Mouse (Mus musculus): ENCODE results near the gene Mycbp2.

The Mycbp2 gene

GRCm38 (mm10) chr14:103346729-103347505 is at the start of gene Mycbp2:
TSS of gene Mycbp2 (minus strand) at chr14:103346814.
- POLR2A ChIA-PET = interaction anchor here in 3 of 4 experiments (1.0 to 1.5 kb wide), 7 partner anchors 24 to 365 kb away, joined by 3 to 7 read pairs (median 4); partner anchors contain the start of genes Kctd12 (in 2 of the 3) and Slain1 (in 2 of the 3)

GRCm38 (mm10) chr14:103392391-103392790 is 45.8 kb upstream of the Mycbp2 start:
- ChIA-PET CTCF (no interaction called here), POLR2A (no interaction called here)

More at GRCm38 (mm10) chr14:103346729-103347505, at the start of gene Mycbp2:
- CTCF ChIA-PET = interaction anchor here in 1 of 4 experiments (0.8 kb wide), 1 partner anchor 124 kb away, joined by 4 read pairs; no protein-coding TSS in a partner anchor

- ChIA-PET CTCF (no interaction called here), POLR2A (no interaction called here)
These were observed 40.8 kb upstream of the Mycbp2 start for GRCm38 (mm10) chr14:103387431-103387830.

DNA sequence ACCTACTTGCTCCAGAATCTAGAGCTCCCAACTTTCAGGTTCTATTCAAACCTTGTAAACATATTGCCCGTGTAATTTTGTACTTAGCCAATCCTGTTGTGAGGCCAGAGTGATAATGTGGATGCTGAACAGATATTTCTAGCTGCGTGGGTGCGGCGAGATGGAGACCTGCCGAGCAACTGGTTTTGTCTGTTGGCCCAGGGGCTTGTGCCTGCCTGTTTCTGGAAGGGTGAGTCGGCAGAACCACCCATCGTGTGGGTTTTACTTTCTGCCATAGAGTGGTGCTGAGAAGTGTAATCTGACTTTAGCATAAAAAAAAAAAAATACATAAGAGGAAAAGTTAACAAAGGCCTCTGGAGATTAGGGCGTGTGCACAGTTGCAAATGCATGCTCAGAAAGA is 40.3 kb upstream of the Mycbp2 start:
- CTCF ChIA-PET = interaction anchor here in 3 of 4 experiments (0.6 to 0.7 kb wide), 3 partner anchors 11 to 306 kb away, joined by 3 to 4 read pairs (median 3); no protein-coding TSS in a partner anchor
- POLR2A ChIA-PET = no interaction called here

DNA sequence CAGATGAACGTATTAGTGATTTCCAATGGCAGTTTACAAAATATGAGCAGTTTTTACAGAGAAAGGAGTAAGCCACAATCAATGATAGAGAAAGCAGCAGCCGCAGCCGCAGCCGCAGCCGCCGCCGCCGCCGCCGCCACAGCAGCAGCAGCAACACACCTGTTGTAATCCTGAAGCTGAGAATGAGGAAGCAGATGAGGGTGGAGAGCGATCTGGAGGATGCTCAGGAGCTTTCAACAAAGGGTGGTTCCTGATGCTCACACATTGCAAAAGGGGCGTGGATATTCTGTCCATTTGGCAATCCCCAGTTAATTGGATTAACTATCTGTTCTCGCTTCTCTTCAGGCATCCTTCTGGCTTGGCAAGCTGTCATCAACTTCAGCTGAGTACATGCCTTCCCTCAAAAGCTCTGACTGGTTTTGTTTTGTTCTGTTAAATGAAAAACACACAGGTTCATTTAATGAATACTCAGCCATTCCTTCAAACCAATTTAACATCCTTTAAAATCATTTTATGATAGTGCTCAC is 38.5 kb upstream of the Mycbp2 start:
- CTCF ChIA-PET = interaction anchor here in 1 of 4 experiments (0.7 kb wide), 1 partner anchor 236 kb away, joined by 4 read pairs; no protein-coding TSS in a partner anchor
- POLR2A ChIA-PET = no interaction called here

GRCm38 (mm10) chr14:103378703-103379102 is 32.1 kb upstream of the Mycbp2 start:
- ChIA-PET POLR2A (no interaction called here), CTCF (interaction anchor here in 1 of 4 experiments (0.6 kb wide), 1 partner anchor 366 kb away, joined by 8 read pairs; no protein-coding TSS in a partner anchor)

DNA sequence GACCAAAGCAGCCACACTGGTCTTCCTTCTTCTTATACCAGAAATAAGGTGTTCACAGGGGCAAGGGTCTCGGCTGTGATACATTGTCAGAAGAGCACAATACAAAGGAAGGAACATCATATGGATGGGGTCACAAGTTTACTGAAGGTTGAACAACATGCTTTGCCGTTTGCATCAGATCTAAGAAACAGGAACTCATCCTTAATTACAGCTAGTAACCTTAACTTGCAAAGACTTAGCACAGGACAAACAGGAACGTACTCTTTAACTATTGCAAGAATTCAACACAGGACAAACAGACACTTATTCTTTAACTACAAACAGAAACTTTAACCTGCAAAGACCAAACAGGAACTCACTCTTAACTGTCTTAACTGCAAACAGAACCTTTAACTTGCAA is 30.2 kb upstream of the Mycbp2 start:
- ChIA-PET POLR2A (no interaction called here), CTCF (no interaction called here)

GRCm38 (mm10) chr14:103375523-103375922 is 28.9 kb upstream of the Mycbp2 start:
- POLR2A ChIA-PET = no interaction called here
- CTCF ChIA-PET = no interaction called here

- ChIA-PET POLR2A (no interaction called here), CTCF (no interaction called here)
These were observed 16.6 kb upstream of the Mycbp2 start for GRCm38 (mm10) chr14:103363199-103363598.

GRCm38 (mm10) chr14:103356066-103356465 is 9.5 kb upstream of the Mycbp2 start:
- ChIA-PET POLR2A (no interaction called here), CTCF (no interaction called here)

DNA sequence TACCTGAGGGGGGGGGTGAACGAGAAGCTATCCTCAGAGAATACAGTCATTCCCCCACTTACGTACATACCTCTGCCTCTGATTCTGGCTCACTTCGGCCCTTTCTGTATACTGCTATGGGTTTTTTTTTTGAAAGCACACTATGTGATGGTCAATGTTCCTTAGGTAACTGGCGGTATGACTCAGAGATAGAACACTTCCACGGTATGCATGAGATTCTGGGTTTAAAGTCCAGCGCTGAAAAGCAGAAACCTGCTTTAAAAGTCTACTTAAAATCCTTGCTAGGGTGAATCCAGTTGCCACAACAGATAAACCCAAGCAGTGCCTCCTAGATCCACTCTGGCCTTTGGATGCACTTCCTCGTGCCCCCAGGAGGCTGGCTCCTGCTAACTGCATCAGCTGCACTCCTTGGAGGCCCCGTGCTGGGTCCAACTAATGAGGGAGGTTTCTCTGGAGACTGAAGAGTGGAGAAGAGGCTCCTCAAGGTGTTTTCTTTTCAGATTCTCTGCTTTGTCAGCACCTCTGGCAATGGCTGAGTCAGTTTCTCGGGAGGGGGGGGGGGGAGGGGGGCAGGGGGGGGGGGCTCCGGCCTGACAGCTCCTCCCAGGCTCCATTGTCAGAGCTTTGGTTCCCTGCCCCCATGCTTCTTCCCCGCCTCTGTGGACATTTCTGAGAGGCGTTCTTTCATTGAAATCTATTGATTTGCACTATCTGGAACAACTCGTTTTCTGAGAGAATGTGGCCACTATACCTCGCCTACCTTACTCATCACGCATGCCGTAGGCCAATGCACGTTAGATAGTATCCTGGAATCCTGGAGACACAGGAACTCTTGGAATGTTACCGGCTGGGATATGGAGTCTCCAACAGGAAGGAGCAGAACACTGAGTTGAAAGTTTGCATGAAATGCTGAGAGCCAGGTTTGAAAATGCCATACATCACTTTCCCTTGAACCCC is 8.1 kb upstream of the Mycbp2 start:
- POLR2A ChIA-PET = interaction anchor here in 1 of 4 experiments (0.7 kb wide), 1 partner anchor 78 kb away, joined by 3 read pairs; no protein-coding TSS in a partner anchor
- CTCF ChIA-PET = interaction anchor here in 1 of 4 experiments (0.6 kb wide), 1 partner anchor 266 kb away, joined by 3 read pairs; no protein-coding TSS in a partner anchor

DNA sequence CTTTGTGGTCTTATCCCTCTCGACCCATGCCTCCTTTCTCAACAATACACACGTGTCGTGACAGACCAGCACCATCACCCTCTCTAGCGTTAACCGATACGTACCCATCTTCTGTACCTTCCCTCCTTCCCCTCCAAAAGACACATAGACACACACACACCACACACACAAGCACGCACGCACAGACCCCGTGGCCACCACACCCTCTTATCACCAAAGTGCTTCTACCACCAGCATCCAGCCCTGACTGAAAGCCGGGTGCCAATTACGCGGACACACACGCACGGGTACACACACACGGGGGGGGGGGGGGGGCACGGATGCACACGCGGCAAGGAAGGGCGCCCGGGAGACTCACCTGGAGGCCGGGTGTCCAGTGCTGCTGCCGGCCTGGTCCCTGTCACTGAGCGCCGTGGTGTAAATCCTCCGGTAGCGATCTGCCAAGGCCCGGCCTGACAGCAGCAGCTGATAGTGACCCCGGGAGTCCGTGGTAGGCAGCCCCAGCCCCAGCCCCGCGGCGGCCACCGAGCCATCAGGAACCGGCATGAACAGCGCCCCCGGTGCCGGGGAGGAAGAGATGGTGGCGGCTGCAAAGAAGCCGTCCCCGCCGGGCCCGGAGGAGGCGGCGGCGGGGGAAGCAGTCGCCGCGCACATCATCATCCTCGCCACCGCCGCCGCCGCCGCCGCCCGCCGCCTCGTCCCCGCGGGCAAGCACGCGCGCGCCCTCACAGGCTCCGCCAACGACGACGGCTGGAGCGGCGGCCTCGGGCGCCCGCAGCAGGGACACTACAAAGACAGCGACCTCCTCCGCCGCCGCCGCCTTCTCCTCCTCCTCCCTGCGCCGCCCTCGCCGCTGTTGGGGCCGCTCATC is 521 bp downstream of the Mycbp2 start:
- CTCF ChIA-PET = interaction anchor here in 3 of 4 experiments (0.6 to 1.0 kb wide), 3 partner anchors 125 to 1621 kb away, joined by 3 to 4 read pairs (median 3); no protein-coding TSS in a partner anchor

GRCm38 (mm10) chr14:103345486-103345857 is 1.1 kb downstream of the Mycbp2 start:
- POLR2A ChIA-PET = interaction anchor here in 3 of 4 experiments (0.7 to 1.4 kb wide), 3 partner anchors 72 to 363 kb away, joined by 3 to 4 read pairs (median 4); partner anchors contain the start of gene Kctd12 (in 1 of the 3)
- CTCF ChIA-PET = interaction anchor here in 2 of 4 experiments (0.6 to 1.0 kb wide), 2 partner anchors 294 to 1620 kb away, joined by 3 read pairs; no protein-coding TSS in a partner anchor

More for the DNA sequence above, 521 bp downstream of the Mycbp2 start:
- POLR2A ChIA-PET = interaction anchor here in 3 of 4 experiments (0.7 to 1.5 kb wide), 7 partner anchors 73 to 364 kb away, joined by 3 to 4 read pairs (median 4); partner anchors contain the start of genes Slain1 (in 2 of the 3) and Kctd12 (in 1 of the 3)

- ChIA-PET POLR2A (interaction anchor here in 2 of 4 experiments (0.7 to 1.1 kb wide), 2 partner anchors 72 to 126 kb away, joined by 3 to 4 read pairs; no protein-coding TSS in a partner anchor), CTCF (interaction anchor here in 1 of 4 experiments (1.0 kb wide), 1 partner anchor 294 kb away, joined by 3 read pairs; no protein-coding TSS in a partner anchor)
These were observed 1.6 kb downstream of the Mycbp2 start for GRCm38 (mm10) chr14:103345011-103345410.

DNA sequence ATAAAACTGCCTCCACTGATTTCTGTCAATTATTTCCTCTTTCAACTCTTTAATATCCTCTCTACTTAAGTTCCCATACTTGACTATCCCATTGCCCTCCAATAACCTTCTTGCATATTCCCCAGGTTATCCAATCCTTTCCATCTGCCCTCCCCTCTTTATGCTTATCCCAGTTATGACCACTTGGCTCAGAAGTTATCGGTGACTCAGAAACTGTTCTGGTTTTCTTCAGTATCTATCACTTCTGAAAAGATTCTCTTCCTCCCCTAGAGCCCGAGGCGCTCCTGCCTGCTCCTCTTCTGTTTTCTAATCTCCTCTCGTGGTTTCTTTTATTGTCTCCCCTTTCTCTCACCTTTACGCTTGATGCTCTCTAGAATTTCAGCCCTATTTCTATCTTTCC is 2.8 kb downstream of the Mycbp2 start:
- ChIA-PET POLR2A (no interaction called here), CTCF (no interaction called here)

DNA sequence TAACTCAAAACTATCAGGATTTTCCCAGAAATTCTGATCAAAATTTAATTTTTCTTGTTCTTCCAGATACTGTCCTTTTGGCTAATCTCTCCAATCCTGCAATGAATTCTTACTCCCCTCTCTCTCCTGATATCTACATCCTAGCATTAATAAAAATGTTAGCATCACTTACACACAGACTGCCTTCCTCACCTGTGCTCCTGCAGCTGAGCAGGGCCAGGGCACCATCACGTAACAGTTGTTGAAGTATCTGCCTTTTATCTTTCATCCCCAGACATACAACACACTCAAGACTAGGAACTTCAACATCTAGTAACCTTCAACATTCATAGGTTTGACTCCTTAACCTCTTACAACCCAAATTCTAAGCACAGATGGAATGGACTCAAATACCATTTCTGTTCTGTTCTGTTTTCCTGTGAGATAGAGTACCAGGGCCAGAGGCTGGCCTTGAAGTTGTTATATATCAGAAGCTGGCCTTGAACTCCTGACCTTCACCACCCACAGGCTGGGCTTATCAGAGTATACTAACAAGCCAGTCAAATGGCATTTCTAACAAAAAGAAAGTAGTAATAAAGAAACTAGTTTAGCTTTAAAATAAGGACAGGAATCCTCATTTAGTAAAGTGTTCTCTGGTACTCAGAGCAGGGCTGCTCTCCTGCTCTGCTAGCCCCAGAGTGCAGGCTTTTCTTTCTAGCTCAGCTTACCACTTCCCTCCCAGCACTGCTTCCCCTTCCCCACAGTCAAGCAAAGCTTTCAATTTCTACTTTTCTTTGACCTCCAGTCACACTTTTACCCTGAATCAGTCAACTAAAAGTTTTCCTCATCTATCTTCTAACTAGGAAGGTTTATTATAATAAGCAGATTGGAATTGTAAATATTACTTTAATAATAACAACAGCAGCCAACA is 5.0 kb downstream of the Mycbp2 start:
- CTCF ChIA-PET = no interaction called here
- POLR2A ChIA-PET = no interaction called here

DNA sequence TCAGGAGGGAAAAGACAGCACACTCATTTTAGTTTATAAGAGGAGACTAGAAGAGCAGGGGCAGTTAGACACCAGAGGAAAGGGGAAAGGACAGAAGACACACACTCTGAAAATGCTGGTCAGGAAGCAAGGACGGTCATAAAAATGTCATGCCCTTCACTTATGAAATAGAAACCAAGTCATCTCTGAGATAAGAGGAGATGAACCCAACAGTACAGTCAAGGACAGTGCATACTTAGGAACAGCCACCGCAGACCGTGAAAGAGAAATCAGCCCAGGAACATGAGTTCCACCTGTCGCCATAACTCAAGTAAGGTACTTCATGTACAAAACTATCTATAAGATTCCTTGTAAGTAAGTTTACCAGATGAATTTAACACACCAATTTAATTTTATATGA is 33.7 kb downstream of the Mycbp2 start:
- CTCF ChIA-PET = no interaction called here
- POLR2A ChIA-PET = no interaction called here

All from embryonic stem cell, embryonic (primary cell).